Mouse (Mus musculus): ENCODE data around the gene Ubald2.

DNA sequence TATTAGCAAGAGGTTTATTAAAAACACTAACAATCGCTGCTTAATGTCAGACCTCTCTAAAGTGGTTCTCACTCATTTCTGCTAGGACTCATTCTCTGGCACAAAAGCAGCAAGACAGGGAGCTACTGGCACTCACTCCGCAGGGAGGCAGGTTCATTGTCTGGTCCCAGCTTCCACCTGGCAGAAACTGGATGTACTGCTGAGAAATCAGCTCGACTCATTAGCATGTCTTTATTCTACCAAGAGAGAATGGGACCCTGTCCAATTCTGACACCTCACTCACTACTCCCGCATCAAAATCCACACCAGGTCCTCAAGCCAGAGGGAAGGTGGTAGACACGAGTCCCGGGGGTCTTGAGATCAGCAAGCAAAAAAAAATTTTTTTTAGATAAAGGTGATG lies 22.3 kb upstream of the Ubald2 start:
- TF ChIP-seq CTCF (IDR thresholded peaks at IDR 0.05; ENCODE audit: low read depth) (no peak), EP300 (IDR thresholded peaks at IDR 0.05; ENCODE audit: low read depth) (no peak)
